Mouse (Mus musculus) MEL (cell line): ENCODE measurements around the gene Fcmr. TPM values are rescaled to one million over a fixed set of nuclear protein-coding genes. Genes with fewer than 3 reads are reported as not detected.

ENCODE experiments used
- DNase-seq: peaks from one replicate; pipeline ENCODE4 v3.0.0; 2011; ENCODE audit warnings: low read depth, low spot score
- H3K27ac ChIP-seq: 2 replicates; pipeline ENCODE4 v1.5.1; 2012; ENCODE audit warnings: low read depth, mild to moderate bottlenecking, control low read depth, low read length, moderate library complexity; ENCODE audit not compliant: control insufficient read depth
- H3K27me3 ChIP-seq, 2 experiments: fragments of 150-350 bp in 1 of 2; sonication (generic) in 1 of 2; 2 replicates each; pipeline ENCODE4 v1.6.1; 2012; ENCODE audit warnings: low read length in 2 of 2, mild to moderate bottlenecking in 2 of 2, improper control_type of control experiment in 1 of 2, moderate library complexity in 1 of 2; ENCODE audit not compliant: insufficient read depth in 2 of 2, control insufficient read depth in 1 of 2
- H3K36me3 ChIP-seq, 2 experiments: 2 replicates each; pipeline ENCODE4 v1.6.1; 2012 to 2014; ENCODE audit warnings: low read length in 2 of 2, improper control_type of control experiment in 1 of 2, inconsistent platforms in 1 of 2, mild to moderate bottlenecking in 1 of 2; ENCODE audit not compliant: insufficient read depth in 2 of 2, control insufficient read depth in 1 of 2
- H3K4me1 ChIP-seq, 2 experiments: fragments of 150-350 bp in 1 of 2; sonication (generic) in 1 of 2; 2 replicates each; pipeline ENCODE4 v1.6.1; 2012; ENCODE audit warnings: low read length in 2 of 2, improper control_type of control experiment in 1 of 2, mild to moderate bottlenecking in 1 of 2; ENCODE audit not compliant: insufficient read depth in 2 of 2, control insufficient read depth in 1 of 2
- H3K4me3 ChIP-seq, 2 experiments: fragments of 150-350 bp in 1 of 2; sonication (generic) in 1 of 2; 2 replicates each; pipeline ENCODE4 v1.5.1; 2012; ENCODE audit warnings: low read depth in 2 of 2, low read length in 2 of 2, mild to moderate bottlenecking in 2 of 2, moderate library complexity in 2 of 2, control low read depth in 1 of 2, improper control_type of control experiment in 1 of 2; ENCODE audit not compliant: control insufficient read depth in 1 of 2, insufficient read depth in 1 of 2
- H3K79me2 ChIP-seq: 2 replicates; pipeline ENCODE4 v1.6.1; 2012; ENCODE audit warnings: mild to moderate bottlenecking, low read length, moderate library complexity; ENCODE audit not compliant: control insufficient read depth, poor library complexity, insufficient read depth
- H3K9ac ChIP-seq: 2 replicates; pipeline ENCODE4 v1.6.1; 2012; ENCODE audit warnings: low read depth, mild to moderate bottlenecking, control low read depth, low read length, moderate library complexity; ENCODE audit not compliant: control insufficient read depth, poor library complexity, severe bottlenecking
- H3K9me3 ChIP-seq: fragments of 150-350 bp; sonication (generic); replicated peaks from 2 replicates; pipeline ENCODE4 v1.6.1; 2012; ENCODE audit warnings: mild to moderate bottlenecking, low read length, improper control_type of control experiment, moderate library complexity; ENCODE audit not compliant: insufficient read depth
- BHLHE40 ChIP-seq: IDR thresholded peaks from 2 replicates; pipeline ENCODE4 v1.6.1; 2012; ENCODE audit warnings: low read depth, mild to moderate bottlenecking, inconsistent platforms, low read length, improper control_type of control experiment, borderline replicate concordance
- CTCF ChIP-seq, 3 experiments: IDR thresholded peaks in 2 of 3; conservative IDR thresholded peaks in 1 of 3; 2 replicates each; pipeline ENCODE4 v1.5.1; 2011 to 2012; ENCODE audit warnings: low read length in 3 of 3, low read depth in 2 of 3, mild to moderate bottlenecking in 2 of 3, improper control_type of control experiment in 1 of 3, inconsistent platforms in 1 of 3, mixed read lengths in 1 of 3, moderate library complexity in 1 of 3; ENCODE audit not compliant: control insufficient read depth in 1 of 3, insufficient read depth in 1 of 3, poor library complexity in 1 of 3, severe bottlenecking in 1 of 3
- EP300 ChIP-seq, 2 experiments: IDR thresholded peaks; 2 replicates each; pipeline ENCODE4 v1.6.1; 2011; ENCODE audit warnings: improper control_type of control experiment in 2 of 2, low read length in 2 of 2, low read depth in 1 of 2, mild to moderate bottlenecking in 1 of 2
- ETS1 ChIP-seq: IDR thresholded peaks from 2 replicates; pipeline ENCODE4 v1.6.1; 2012; ENCODE audit warnings: low read depth, mild to moderate bottlenecking, inconsistent platforms, low read length, improper control_type of control experiment, moderate library complexity
- GATA1 ChIP-seq: IDR thresholded peaks from 2 replicates; pipeline ENCODE4 v1.6.1; 2011; ENCODE audit warnings: low read depth, low read length, improper control_type of control experiment
- JUND ChIP-seq: IDR thresholded peaks from 2 replicates; pipeline ENCODE4 v1.6.1; 2011; ENCODE audit warnings: low read depth, mild to moderate bottlenecking, improper control_type of control experiment, low read length
- MXI1 ChIP-seq: IDR thresholded peaks from 2 replicates; pipeline ENCODE4 v1.6.1; 2011; ENCODE audit warnings: mild to moderate bottlenecking, low read depth, low read length, improper control_type of control experiment
- MYB ChIP-seq: IDR thresholded peaks from 2 replicates; pipeline ENCODE4 v1.6.1; 2011; ENCODE audit warnings: mild to moderate bottlenecking, low read depth, low read length, improper control_type of control experiment
- MYC ChIP-seq: IDR thresholded peaks from 2 replicates; pipeline ENCODE4 v1.6.1; 2011; ENCODE audit warnings: low read depth, mild to moderate bottlenecking, low read length, improper control_type of control experiment, moderate library complexity
- NELFE ChIP-seq: IDR thresholded peaks from 2 replicates; pipeline ENCODE4 v1.6.1; 2011; ENCODE audit warnings: low read depth, low read length, improper control_type of control experiment
- POLR2A ChIP-seq, 2 experiments: IDR thresholded peaks; 2 replicates each; pipeline ENCODE4 v1.6.1; 2011 to 2012; ENCODE audit warnings: low read length in 2 of 2, mild to moderate bottlenecking in 2 of 2, control low read depth in 1 of 2, improper control_type of control experiment in 1 of 2, low read depth in 1 of 2, moderate library complexity in 1 of 2; ENCODE audit not compliant: control insufficient read depth in 1 of 2, insufficient read depth in 1 of 2, poor library complexity in 1 of 2
- RAD21 ChIP-seq: IDR thresholded peaks from 2 replicates; pipeline ENCODE4 v1.6.1; 2011; ENCODE audit warnings: mild to moderate bottlenecking, low read depth, low read length, improper control_type of control experiment
- RCOR1 ChIP-seq: IDR thresholded peaks from 2 replicates; pipeline ENCODE4 v1.6.1; 2012; ENCODE audit warnings: low read depth, mild to moderate bottlenecking, inconsistent platforms, low read length, improper control_type of control experiment
- SIN3A ChIP-seq: IDR thresholded peaks from 2 replicates; pipeline ENCODE4 v1.6.1; 2012; ENCODE audit warnings: low read length, improper control_type of control experiment, inconsistent platforms
- TCF12 ChIP-seq: IDR thresholded peaks from 2 replicates; pipeline ENCODE4 v1.6.1; 2014; ENCODE audit warnings: low read depth, mild to moderate bottlenecking, inconsistent platforms, low read length, improper control_type of control experiment, moderate library complexity
- polyA plus RNA-seq, 2 experiments: library from polyadenylated mRNA; stranded (reverse) in 1 of 2; unstranded in 1 of 2; fragments of >175 nt in 1 of 2; fragments of >200 nt in 1 of 2; gene quantifications; 2 replicates each; pipeline versions ENCODE4 v1.2.1 to v1.2.4; 2012; ENCODE audit warnings: low replicate concordance in 2 of 2, low read depth in 1 of 2; ENCODE audit not compliant: insufficient read length in 2 of 2, insufficient read depth in 1 of 2, missing spikeins in 1 of 2
- total RNA-seq: library from RNA; depleted of rRNA; stranded (reverse); fragments of 300-350 nt; gene quantifications from 2 replicates; pipeline ENCODE4 v1.2.3, GENCODE M21; 2012

Gene Fcmr
- total and polyA plus RNA-seq, 3 experiments, result not detected

DNA sequence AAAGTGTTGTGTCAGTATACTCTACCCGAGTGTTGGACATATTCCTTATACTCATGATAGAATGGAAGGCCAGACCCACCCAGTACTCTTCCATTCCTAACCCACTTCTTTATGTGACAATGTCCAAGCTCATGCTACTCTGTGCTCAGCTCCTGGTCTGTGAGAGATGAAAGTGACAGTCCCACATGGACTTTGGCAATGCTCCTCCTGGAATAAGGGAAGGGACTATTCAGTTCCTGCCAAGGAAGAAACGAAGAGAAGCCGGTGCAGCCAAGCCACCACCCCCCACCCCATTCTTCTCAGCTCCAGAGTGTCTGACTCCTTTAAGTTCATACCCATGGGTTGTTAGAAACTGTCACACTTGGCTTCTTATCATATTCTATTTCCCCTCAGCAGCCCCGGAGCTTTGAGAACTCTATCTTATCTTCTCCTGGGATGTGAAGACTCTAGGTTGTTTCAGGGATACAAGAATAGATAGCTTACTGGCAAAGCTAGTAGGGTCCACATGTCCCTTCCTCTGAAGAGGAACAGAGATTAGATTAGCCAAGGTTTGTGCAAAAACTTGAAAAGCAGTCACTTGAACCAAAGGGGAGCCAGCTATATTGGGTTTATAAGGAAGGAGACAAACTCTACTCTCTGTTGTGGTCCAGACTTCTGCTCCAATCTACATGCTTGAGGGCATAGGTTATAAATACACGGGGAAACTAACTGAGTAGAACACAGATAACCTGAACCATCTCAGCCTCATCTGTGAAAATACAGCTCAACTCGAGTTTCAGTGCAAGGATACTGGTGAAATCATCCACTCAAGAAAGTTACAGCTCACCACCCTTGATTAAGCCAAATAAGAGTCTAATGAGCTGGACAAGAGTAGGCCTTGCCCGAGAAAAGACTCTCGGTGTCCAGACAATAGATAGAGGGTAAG is 35.3 kb upstream of the Fcmr start:
- Histone ChIP-seq H3K27ac (peak overlapping the region; percentile 20), H3K9ac (no peak overlapping the region), H3K36me3 (peaks cover 0 to 16% of the 10 kb centered on the region in 2 experiments; a peak in 2 of 4 replicates), H3K9me3 (no peaks in the 10 kb centered on the region), H3K4me3 (no peak overlapping the region), H3K4me1 (peaks cover 4 to 23% of the 10 kb centered on the region in 2 experiments; a peak in 3 of 4 replicates), H3K79me2 (no peaks in the 10 kb centered on the region), H3K27me3 (peaks cover 0 to 3% of the 10 kb centered on the region in 2 experiments; a peak in 2 of 4 replicates)
- TF ChIP-seq RCOR1, result peak; percentile 82
- TF ChIP-seq MYC, result peak; percentile 61; the same call in 1 of the 2 replicates
- TF ChIP-seq TCF12, result peak; percentile 82
- TF ChIP-seq JUND, result no peak
- 0 out of 2 replicates have a peak, but pooled peaks have one; percentile 16 for TF ChIP-seq MYB
- TF ChIP-seq GATA1, result peak; percentile 85
- no peak for TF ChIP-seq POLR2A (IDR thresholded peaks at IDR 0.05; ENCODE audit: control insufficient read depth in 1 of 2, insufficient read depth in 1 of 2, low read depth in 1 of 2, low read length in 2 of 2, poor library complexity in 1 of 2)
- TF ChIP-seq ETS1, result peak; percentile 62
- peak; percentile 44; the same call in 1 of the 2 replicates for TF ChIP-seq BHLHE40
- peak; percentile 64; the same call in 1 of the 2 replicates for TF ChIP-seq SIN3A
- no peak for TF ChIP-seq NELFE
- TF ChIP-seq CTCF (IDR thresholded peaks at IDR 0.05 in 2 of 3, conservative IDR thresholded peaks at IDR 0.05 in 1 of 3; ENCODE audit: control insufficient read depth in 1 of 3, insufficient read depth in 1 of 3, low read depth in 2 of 3, low read length in 3 of 3, poor library complexity in 1 of 3, severe bottlenecking in 1 of 3), result no peak
- TF ChIP-seq EP300 (IDR thresholded peaks at IDR 0.05; ENCODE audit: low read depth in 1 of 2, low read length in 2 of 2), result peak; percentile 80 to 83
- no peak for TF ChIP-seq RAD21
- TF ChIP-seq MXI1, result peak; percentile 32; the same call in 1 of the 2 replicates
- peak; percentile 49 for DNase-seq

DNA sequence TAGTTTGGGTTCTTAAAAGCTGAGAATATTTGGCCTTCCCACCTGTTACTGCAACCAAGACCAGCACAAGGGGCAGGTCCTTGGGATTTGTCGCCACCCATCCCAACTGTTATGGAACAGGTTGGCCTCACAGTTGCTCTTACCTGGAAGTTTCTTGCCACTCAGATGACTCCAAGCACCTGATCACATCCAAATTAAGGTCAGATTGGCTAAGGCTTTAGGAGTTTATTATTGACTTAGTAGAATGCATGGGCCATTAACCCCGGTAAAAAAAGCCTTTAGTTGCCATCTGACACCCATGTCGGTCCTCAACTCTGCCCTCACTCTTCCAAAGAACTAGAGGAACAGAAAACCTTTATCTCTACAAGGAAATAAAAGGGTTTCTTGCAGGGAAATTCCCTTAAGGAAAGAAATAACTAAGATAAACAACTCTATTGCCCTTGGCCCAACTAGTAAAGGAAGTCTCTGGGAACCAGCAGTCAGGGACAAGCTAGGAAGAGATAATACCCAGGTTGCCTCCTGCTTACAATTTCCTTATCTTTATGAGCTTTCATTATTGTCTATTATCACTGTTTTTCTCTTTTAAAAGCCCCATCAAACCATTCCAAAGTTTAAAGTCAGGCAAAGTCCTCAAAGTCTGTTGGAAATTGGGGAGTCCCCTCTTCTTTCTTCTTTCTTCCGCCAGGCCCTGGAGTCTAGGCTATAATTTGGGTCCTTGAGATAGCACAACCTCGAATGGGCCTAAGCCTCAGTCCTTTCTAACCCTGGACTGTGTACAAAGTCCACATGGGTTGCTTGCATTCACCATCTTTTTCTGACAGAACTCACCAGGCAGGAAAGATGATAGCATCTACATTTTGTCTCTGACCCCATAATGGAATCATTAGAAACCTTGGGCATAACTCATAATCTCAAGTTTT is 33.0 kb upstream of the Fcmr start:
- no peak overlapping the region for H3K27ac ChIP-seq
- H3K4me3 ChIP-seq, result no peak overlapping the region
- no peak for TF ChIP-seq RAD21
- no peak for TF ChIP-seq RCOR1
- 0 out of 2 replicates have a peak, but pooled peaks have one; percentile 16 for TF ChIP-seq GATA1
- peaks cover 0 to 16% of the 10 kb centered on the region in 2 experiments; a peak in 2 of 4 replicates for H3K36me3 ChIP-seq
- H3K79me2 ChIP-seq, result no peaks in the 10 kb centered on the region
- no peaks in the 10 kb centered on the region for H3K9me3 ChIP-seq
- no peak for DNase-seq
- H3K9ac ChIP-seq, result no peak overlapping the region
- H3K4me1 ChIP-seq, result peaks cover 4 to 23% of the 10 kb centered on the region in 2 experiments; a peak in 3 of 4 replicates
- H3K27me3 ChIP-seq, result peaks cover 0 to 2% of the 10 kb centered on the region in 2 experiments; a peak in 2 of 4 replicates
